Mouse (Mus musculus) G1E (cell line): ENCODE measurements around the gene Mta3. TPM values are rescaled to one million over a fixed set of nuclear protein-coding genes. Genes with fewer than 3 reads are reported as not detected.

ENCODE experiments used
- ATAC-seq: 2 replicates; pipeline ENCODE4 v1.8.0; 2016; ENCODE audit warnings: mild to moderate bottlenecking; ENCODE audit not compliant: insufficient number of reproducible peaks, poor library complexity, low FRiP score, severe bottlenecking; ENCODE audit errors: extremely low read depth
- DNase-seq: peaks from one replicate; pipeline ENCODE4 v3.0.0; 2012; ENCODE audit warnings: low spot score
- H3K27me3 ChIP-seq: 2 replicates; pipeline ENCODE4 v1.6.1; 2012; ENCODE audit warnings: mild to moderate bottlenecking, low read length, inconsistent platforms; ENCODE audit not compliant: insufficient read depth
- H3K36me3 ChIP-seq: replicated peaks from 2 replicates; pipeline ENCODE3; 2012; ENCODE audit warnings: mild to moderate bottlenecking, inconsistent platforms
- H3K4me1 ChIP-seq: 2 replicates; pipeline ENCODE4 v1.6.1; 2012; ENCODE audit warnings: low read depth, low read length, inconsistent platforms, mixed read lengths; ENCODE audit not compliant: insufficient read depth
- H3K4me3 ChIP-seq: 2 replicates; pipeline ENCODE4 v1.5.1; 2012; ENCODE audit warnings: low read depth, mild to moderate bottlenecking, inconsistent platforms, low read length, moderate library complexity, mixed read lengths
- H3K9me3 ChIP-seq: replicated peaks from 2 replicates; pipeline ENCODE4 v1.6.1; 2012; ENCODE audit warnings: inconsistent platforms
- CTCF ChIP-seq: IDR thresholded peaks from 2 replicates; pipeline ENCODE4 v1.5.1; 2012; ENCODE audit warnings: low read depth, low read length, inconsistent platforms, mixed read lengths
- GATA1 ChIP-seq: IDR thresholded peaks from 2 replicates; pipeline ENCODE4 v1.6.1; 2012; ENCODE audit warnings: borderline replicate concordance, low read length, inconsistent platforms, mixed read lengths
- GATA2 ChIP-seq: IDR thresholded peaks from 2 replicates; pipeline ENCODE4 v1.6.1; 2012; ENCODE audit warnings: low read depth, low read length, inconsistent platforms, borderline replicate concordance
- POLR2AphosphoS5 ChIP-seq: IDR thresholded peaks from 2 replicates; pipeline ENCODE4 v1.6.1; 2012; ENCODE audit warnings: low read depth, low read length, inconsistent platforms; ENCODE audit not compliant: insufficient replicate concordance
- TAL1 ChIP-seq: conservative IDR thresholded peaks from 2 replicates; pipeline ENCODE4 v1.6.1; 2012; ENCODE audit warnings: low read depth, low read length, inconsistent platforms, mixed read lengths
- polyA plus RNA-seq: library from polyadenylated mRNA; stranded (reverse); fragments of >175 nt; gene quantifications from 2 replicates; pipeline ENCODE4 v1.2.3, GENCODE M21; 2012
- total RNA-seq, 2 experiments: library from RNA; stranded (forward) in 1 of 2; stranded (reverse) in 1 of 2; fragments of 200-1000 nt in 1 of 2; fragments of >200 nt in 1 of 2; fragmentation: Nextera tagmentation in 1 of 2; gene quantifications; 2 replicates each; pipeline ENCODE4 v1.2.3; 2014 to 2017

The Mta3 gene
- total and polyA plus RNA-seq, 3 experiments, result 33.7 to 169 (median 126) TPM

DNA sequence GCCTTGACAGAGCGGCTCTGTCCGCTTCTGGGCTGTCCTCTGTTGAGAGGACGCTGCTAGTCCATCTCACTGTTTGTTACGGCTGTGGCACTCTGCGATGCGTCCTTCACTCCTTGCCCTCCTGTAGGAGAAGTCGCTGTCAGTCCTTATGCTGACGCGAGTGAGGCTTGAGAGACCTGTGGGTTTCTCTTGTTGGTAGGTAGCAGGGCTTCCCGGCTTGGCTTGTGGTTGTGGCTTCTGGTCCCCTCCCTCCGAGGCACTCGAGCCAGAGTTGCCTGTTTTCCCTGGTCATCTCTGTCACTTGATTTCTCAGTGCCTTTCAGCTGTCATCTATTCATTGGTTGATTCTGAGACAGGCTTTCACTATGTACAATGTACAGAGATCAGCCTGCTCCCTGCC lies 14.5 kb downstream of the Mta3 start:
- peaks cover 80% of the 10 kb centered on the region for H3K36me3 ChIP-seq
- peaks cover 4% of the 10 kb centered on the region; the same call in 1 of the 2 replicates for H3K9me3 ChIP-seq
- no peak overlapping the region for H3K4me3 ChIP-seq
- no peaks in the 10 kb centered on the region for H3K27me3 ChIP-seq
- ATAC-seq, result no peak
- no peak for DNase-seq
- peaks cover 14% of the 10 kb centered on the region for H3K4me1 ChIP-seq
- no peak for TF ChIP-seq POLR2AphosphoS5

DNA sequence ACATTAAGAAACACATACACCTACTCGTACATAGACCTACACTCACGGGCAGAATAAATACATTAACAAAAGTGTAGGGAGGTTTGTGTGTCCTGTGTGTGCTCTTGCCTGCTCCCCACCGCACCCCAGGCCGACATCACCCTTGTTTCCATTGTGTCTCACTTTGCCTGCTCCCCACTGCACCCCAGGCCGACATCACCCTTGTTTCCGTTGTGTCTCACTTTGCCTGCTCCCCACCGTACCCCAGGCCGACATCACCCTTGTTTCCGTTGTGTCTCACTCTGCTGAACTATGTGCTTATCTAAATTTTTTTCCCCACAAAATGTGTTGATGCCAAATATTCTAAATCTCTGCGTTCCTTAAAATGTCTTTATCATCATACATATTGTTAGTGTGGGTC lies 15.2 kb downstream of the Mta3 start:
- TF ChIP-seq CTCF (no peak), POLR2AphosphoS5 (no peak), TAL1 (no peak), GATA1 (no peak), GATA2 (no peak)
- H3K27me3 ChIP-seq, result no peaks in the 10 kb centered on the region
- ATAC-seq (no peak), DNase-seq (no peak)
- peaks cover 19% of the 10 kb centered on the region for H3K4me1 ChIP-seq
- H3K9me3 ChIP-seq, result peaks cover under 1% of the 10 kb centered on the region; the same call in 1 of the 2 replicates
- peaks cover 83% of the 10 kb centered on the region for H3K36me3 ChIP-seq
- no peak overlapping the region for H3K4me3 ChIP-seq

GRCm38 (mm10) chr17:83723064-83723463 lies 17.1 kb downstream of the Mta3 start:
- Histone ChIP-seq H3K4me1 (peaks cover 25% of the 10 kb centered on the region), H3K4me3 (no peak overlapping the region), H3K9me3 (no peaks in the 10 kb centered on the region), H3K27me3 (no peaks in the 10 kb centered on the region), H3K36me3 (peaks cover 80% of the 10 kb centered on the region)
- DNase-seq, result no peak
- ATAC-seq, result no peak
- TF ChIP-seq GATA2, result no peak
- TF ChIP-seq CTCF, result no peak
- TF ChIP-seq TAL1, result no peak
- no peak for TF ChIP-seq GATA1
- TF ChIP-seq POLR2AphosphoS5, result no peak

DNA sequence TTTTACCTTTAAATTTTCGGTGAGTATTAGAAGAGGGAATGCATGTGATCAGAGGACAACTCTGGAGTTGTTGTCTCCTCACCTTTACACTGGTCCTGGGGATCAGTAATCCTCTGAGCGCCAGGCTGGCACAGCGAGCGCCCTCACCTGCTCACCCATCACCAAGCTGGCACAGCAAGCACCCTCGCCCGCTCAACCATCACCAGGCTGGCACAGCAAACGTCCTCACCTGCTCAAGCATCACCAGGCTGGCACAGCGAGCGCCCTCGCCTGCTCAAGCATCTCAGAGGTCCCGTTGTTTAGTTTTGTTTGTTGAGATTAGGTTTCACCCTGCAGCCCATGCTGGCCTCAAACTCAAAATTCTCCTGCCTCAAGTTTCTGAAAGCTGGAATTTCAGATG lies 20.5 kb downstream of the Mta3 start:
- DNase-seq (no peak), ATAC-seq (no peak)
- TF ChIP-seq GATA1 (no peak), GATA2 (no peak), POLR2AphosphoS5 (no peak), TAL1 (no peak), CTCF (no peak)
- Histone ChIP-seq H3K4me3 (no peak overlapping the region), H3K36me3 (peaks cover 69% of the 10 kb centered on the region), H3K27me3 (no peaks in the 10 kb centered on the region), H3K4me1 (peaks cover 29% of the 10 kb centered on the region), H3K9me3 (no peaks in the 10 kb centered on the region)

DNA sequence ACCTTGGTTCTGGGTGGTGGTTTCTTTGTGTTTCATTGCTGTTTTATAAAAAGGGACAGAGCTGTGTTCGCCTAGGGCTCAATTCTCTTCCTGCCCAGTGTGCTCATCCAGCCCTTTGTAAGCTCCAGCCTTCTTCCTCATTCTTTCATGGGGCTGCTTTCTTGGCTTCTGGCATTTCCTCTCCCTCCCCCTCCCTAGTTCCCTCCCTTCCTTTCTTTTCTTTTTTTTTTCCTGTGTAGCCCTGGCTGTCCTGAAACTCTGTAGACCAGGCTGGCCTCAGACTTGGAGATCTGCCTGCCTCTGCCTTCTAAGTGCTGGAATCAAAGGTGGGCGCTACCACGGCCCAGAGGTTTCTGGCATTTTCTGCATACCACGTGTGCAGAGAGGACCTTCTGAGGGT lies 21.7 kb downstream of the Mta3 start:
- no peak for DNase-seq
- peaks cover 66% of the 10 kb centered on the region for H3K36me3 ChIP-seq
- peaks cover 41% of the 10 kb centered on the region for H3K4me1 ChIP-seq
- ATAC-seq, result no peak
- H3K4me3 ChIP-seq, result no peak overlapping the region
- H3K27me3 ChIP-seq, result no peaks in the 10 kb centered on the region
- no peaks in the 10 kb centered on the region for H3K9me3 ChIP-seq
- TF ChIP-seq POLR2AphosphoS5 (no peak), GATA1 (no peak), TAL1 (no peak), CTCF (no peak), GATA2 (no peak)

- Histone ChIP-seq H3K4me3 (no peak overlapping the region), H3K36me3 (peaks cover 64% of the 10 kb centered on the region), H3K9me3 (no peaks in the 10 kb centered on the region), H3K27me3 (no peaks in the 10 kb centered on the region), H3K4me1 (peaks cover 43% of the 10 kb centered on the region)
- DNase-seq, result no peak
- TF ChIP-seq TAL1 (no peak), GATA2 (no peak), GATA1 (no peak), CTCF (no peak), POLR2AphosphoS5 (no peak)
- no peak for ATAC-seq
Observed at GRCm38 (mm10) chr17:83729029-83729428, 23.1 kb downstream of the Mta3 start.

- no peaks in the 10 kb centered on the region for H3K27me3 ChIP-seq
- no peak for TF ChIP-seq GATA2
- no peak overlapping the region for H3K4me3 ChIP-seq
Observed at GRCm38 (mm10) chr17:83730123-83730522, 24.2 kb downstream of the Mta3 start.

More at GRCm38 (mm10) chr17:83730123-83730522, 24.2 kb downstream of the Mta3 start:
- peaks cover 59% of the 10 kb centered on the region for H3K36me3 ChIP-seq
- no peaks in the 10 kb centered on the region for H3K9me3 ChIP-seq
- peaks cover 40% of the 10 kb centered on the region for H3K4me1 ChIP-seq
- no peak for ATAC-seq
- no peak for DNase-seq
